Mouse (Mus musculus): ENCODE measurements around the gene Apof. TPM values are rescaled to one million over a fixed set of nuclear protein-coding genes. Genes with fewer than 3 reads are reported as not detected.
"Not testable (repeated sequence)": the region's sequence is repeated elsewhere in the genome, so short reads cannot be mapped to it uniquely, and the experiment has no call there.

The Apof gene
- polyA plus RNA-seq, 1 experiment from 2014 or later = not detected

- Histone ChIP-seq H3K4me3 (no peak overlapping the region), H3K36me3 (replicated peaks) (peaks cover 70% of the 10 kb centered on the region), H3K27me3 (ENCODE audit: poor library complexity, severe bottlenecking) (no peaks in the 10 kb centered on the region), H3K27ac (no peak overlapping the region), H3K9me3 (no peaks in the 10 kb centered on the region), H3K4me1 (no peaks in the 10 kb centered on the region)
- peak; percentile 71 for DNase-seq (ENCODE audit: extremely low spot score, low spot score)
- WGBS = 67% methylated on average over 31 of the region's 31 CpGs
Observed at GRCm38 (mm10) chr10:128283604-128284579, 15.4 kb downstream of the Apof start.

- not testable (repeated sequence) for H3K27ac ChIP-seq; H3K4me1 ChIP-seq; H3K27me3 ChIP-seq (ENCODE audit: poor library complexity, severe bottlenecking); DNase-seq (ENCODE audit: extremely low spot score, low spot score); H3K4me3 ChIP-seq; H3K9me3 ChIP-seq
- 70% methylated on average over 1 of the region's 1 CpGs for WGBS
- peaks cover 38% of the 10 kb centered on the region for H3K36me3 ChIP-seq (replicated peaks)
Observed at GRCm38 (mm10) chr10:128290594-128290993, 22.1 kb downstream of the Apof start.

- Histone ChIP-seq H3K4me3 (no peak overlapping the region), H3K27me3 (ENCODE audit: poor library complexity, severe bottlenecking) (no peaks in the 10 kb centered on the region), H3K4me1 (peaks cover 8% of the 10 kb centered on the region; the same call in 1 of the 2 replicates), H3K36me3 (replicated peaks) (peaks cover 15% of the 10 kb centered on the region), H3K27ac (no peak overlapping the region), H3K9me3 (no peaks in the 10 kb centered on the region)
- WGBS = 82% methylated on average over 13 of the region's 13 CpGs
- no peak for DNase-seq (ENCODE audit: extremely low spot score, low spot score)
Observed at GRCm38 (mm10) chr10:128296370-128297090, 28.1 kb downstream of the Apof start.

GRCm38 (mm10) chr10:128297221-128297620, 28.8 kb downstream of the Apof start:
- WGBS = 86% methylated on average over 4 of the region's 4 CpGs

GRCm38 (mm10) chr10:128297622-128298021, 29.2 kb downstream of the Apof start:
- Histone ChIP-seq H3K27me3 (ENCODE audit: poor library complexity, severe bottlenecking) (no peaks in the 10 kb centered on the region), H3K4me3 (no peak overlapping the region), H3K27ac (no peak overlapping the region), H3K4me1 (peaks cover 14% of the 10 kb centered on the region), H3K36me3 (replicated peaks) (peaks cover 5% of the 10 kb centered on the region), H3K9me3 (no peaks in the 10 kb centered on the region)
- no peak for DNase-seq (ENCODE audit: extremely low spot score, low spot score)
- 86% methylated on average over 11 of the region's 11 CpGs for WGBS

More at GRCm38 (mm10) chr10:128297221-128297620, 28.8 kb downstream of the Apof start:
- H3K27ac ChIP-seq = no peak overlapping the region
- no peaks in the 10 kb centered on the region for H3K27me3 ChIP-seq (ENCODE audit: poor library complexity, severe bottlenecking)
- H3K9me3 ChIP-seq = no peaks in the 10 kb centered on the region
- peaks cover 10% of the 10 kb centered on the region for H3K4me1 ChIP-seq
- peaks cover 9% of the 10 kb centered on the region for H3K36me3 ChIP-seq (replicated peaks)
- DNase-seq (ENCODE audit: extremely low spot score, low spot score) = no peak
- H3K4me3 ChIP-seq = no peak overlapping the region

GRCm38 (mm10) chr10:128298243-128298642, 29.8 kb downstream of the Apof start:
- Histone ChIP-seq H3K27ac (no peak overlapping the region), H3K4me3 (no peak overlapping the region), H3K36me3 (replicated peaks) (no peaks in the 10 kb centered on the region), H3K9me3 (no peaks in the 10 kb centered on the region), H3K4me1 (peaks cover 16% of the 10 kb centered on the region), H3K27me3 (ENCODE audit: poor library complexity, severe bottlenecking) (no peaks in the 10 kb centered on the region)
- WGBS = 77% methylated on average over 6 of the region's 6 CpGs
- DNase-seq (ENCODE audit: extremely low spot score, low spot score) = no peak

GRCm38 (mm10) chr10:128298702-128299171, 30.3 kb downstream of the Apof start, which contains the start of gene Il23a:
Gene Il23a (minus strand): TSS chr10:128298752.
- no peak for DNase-seq (ENCODE audit: extremely low spot score, low spot score)
- H3K36me3 ChIP-seq (replicated peaks) = no peaks in the 10 kb centered on the region
- no peaks in the 10 kb centered on the region for H3K9me3 ChIP-seq
- H3K27me3 ChIP-seq (ENCODE audit: poor library complexity, severe bottlenecking) = no peaks in the 10 kb centered on the region
- no peak within 1 kb of the TSS for H3K27ac ChIP-seq
- 87% methylated on average over 11 of the region's 11 CpGs for WGBS
- H3K4me3 ChIP-seq = no peak within 1 kb of the TSS
- peaks cover 19% of the 10 kb centered on the region for H3K4me1 ChIP-seq

GRCm38 (mm10) chr10:128302357-128302756, 33.9 kb downstream of the Apof start:
- DNase-seq (ENCODE audit: extremely low spot score, low spot score) = peak; percentile 19
- no peaks in the 10 kb centered on the region for H3K9me3 ChIP-seq
- H3K27me3 ChIP-seq (ENCODE audit: poor library complexity, severe bottlenecking) = no peaks in the 10 kb centered on the region
- peaks cover 20% of the 10 kb centered on the region for H3K36me3 ChIP-seq (replicated peaks)
- 54% methylated on average over 3 of the region's 3 CpGs for WGBS
- H3K4me3 ChIP-seq = peak overlapping the region; percentile 60
- H3K27ac ChIP-seq = peak overlapping the region; percentile 91
- peaks cover 21% of the 10 kb centered on the region for H3K4me1 ChIP-seq

- H3K27ac ChIP-seq = peak overlapping the region; percentile 91
- H3K4me3 ChIP-seq = peak overlapping the region; percentile 60
- H3K4me1 ChIP-seq = peaks cover 21% of the 10 kb centered on the region
- no peak for DNase-seq (ENCODE audit: extremely low spot score, low spot score)
- no peaks in the 10 kb centered on the region for H3K9me3 ChIP-seq
- 1% methylated on average over 9 of the region's 9 CpGs for WGBS
- H3K36me3 ChIP-seq (replicated peaks) = peaks cover 20% of the 10 kb centered on the region
- no peaks in the 10 kb centered on the region for H3K27me3 ChIP-seq (ENCODE audit: poor library complexity, severe bottlenecking)
Observed at GRCm38 (mm10) chr10:128302785-128303125, 34.3 kb downstream of the Apof start.

- Histone ChIP-seq H3K9me3 (no peaks in the 10 kb centered on the region), H3K36me3 (replicated peaks) (peaks cover 26% of the 10 kb centered on the region), H3K4me3 (peak within 1 kb of the TSS; percentile 60), H3K4me1 (peaks cover 21% of the 10 kb centered on the region), H3K27ac (peak within 1 kb of the TSS; percentile 91), H3K27me3 (ENCODE audit: poor library complexity, severe bottlenecking) (no peaks in the 10 kb centered on the region)
- DNase-seq (ENCODE audit: extremely low spot score, low spot score) = peak; percentile 100
- WGBS = 2% methylated on average over 37 of the region's 37 CpGs
Observed at GRCm38 (mm10) chr10:128303126-128304021, 34.9 kb downstream of the Apof start, which contains the start of gene Pan2. Gene Pan2 (plus strand): TSS chr10:128303335.

GRCm38 (mm10) chr10:128309654-128310053, 41.2 kb downstream of the Apof start:
- Histone ChIP-seq H3K27ac (no peak overlapping the region), H3K36me3 (replicated peaks) (peaks cover 89% of the 10 kb centered on the region), H3K27me3 (ENCODE audit: poor library complexity, severe bottlenecking) (no peaks in the 10 kb centered on the region), H3K4me1 (peaks cover under 1% of the 10 kb centered on the region), H3K4me3 (no peak overlapping the region), H3K9me3 (no peaks in the 10 kb centered on the region)
- DNase-seq (ENCODE audit: extremely low spot score, low spot score) = no peak
- WGBS = 95% methylated on average over 7 of the region's 7 CpGs

GRCm38 (mm10) chr10:128310177-128310576, 41.7 kb downstream of the Apof start:
- 91% methylated on average over 11 of the region's 11 CpGs for WGBS
- no peak overlapping the region for H3K27ac ChIP-seq
- no peaks in the 10 kb centered on the region for H3K4me1 ChIP-seq
- H3K27me3 ChIP-seq (ENCODE audit: poor library complexity, severe bottlenecking) = no peaks in the 10 kb centered on the region
- no peak overlapping the region for H3K4me3 ChIP-seq
- no peak for DNase-seq (ENCODE audit: extremely low spot score, low spot score)
- H3K9me3 ChIP-seq = no peaks in the 10 kb centered on the region
- peaks cover 94% of the 10 kb centered on the region for H3K36me3 ChIP-seq (replicated peaks)
